Mouse (Mus musculus) cerebellum, postnatal 36 days (tissue): Measurements from ENCODE around the gene Palm2.

Source experiments
- DNase-seq, 2 experiments: peaks; one replicate each; pipeline ENCODE4 v3.0.0; 2021 to 2022; ENCODE audit warnings: mixed read lengths in 2 of 2

Gene Palm2

GRCm38 (mm10) chr4:57716735-57717134, 282.7 kb downstream of the Palm2 start:
- no peak for DNase-seq

DNA sequence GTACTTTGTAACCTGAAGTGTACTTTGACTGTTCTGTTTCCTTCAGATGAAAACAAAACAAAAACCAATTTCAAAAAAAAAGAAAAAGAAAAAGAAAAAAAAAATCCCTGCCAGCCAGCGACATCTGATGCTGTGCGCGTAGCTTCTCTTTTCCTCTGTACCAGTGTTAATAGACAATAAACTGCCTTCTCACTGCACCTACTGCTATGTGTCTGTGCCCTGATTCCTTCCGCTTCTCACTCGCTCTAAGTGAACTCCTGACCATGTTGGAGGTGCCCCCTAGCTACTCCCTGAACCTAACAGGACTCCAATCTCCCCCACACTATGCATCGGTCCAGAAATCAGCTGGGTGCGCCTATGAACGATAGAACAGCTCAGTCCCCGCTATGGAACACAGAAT, 283.3 kb downstream of the Palm2 start, which contains the start of gene Akap2:
Gene Akap2, plus strand, starts transcription at position 304 of the 400 bp plus-strand sequence.
- DNase-seq, result no peak

DNA sequence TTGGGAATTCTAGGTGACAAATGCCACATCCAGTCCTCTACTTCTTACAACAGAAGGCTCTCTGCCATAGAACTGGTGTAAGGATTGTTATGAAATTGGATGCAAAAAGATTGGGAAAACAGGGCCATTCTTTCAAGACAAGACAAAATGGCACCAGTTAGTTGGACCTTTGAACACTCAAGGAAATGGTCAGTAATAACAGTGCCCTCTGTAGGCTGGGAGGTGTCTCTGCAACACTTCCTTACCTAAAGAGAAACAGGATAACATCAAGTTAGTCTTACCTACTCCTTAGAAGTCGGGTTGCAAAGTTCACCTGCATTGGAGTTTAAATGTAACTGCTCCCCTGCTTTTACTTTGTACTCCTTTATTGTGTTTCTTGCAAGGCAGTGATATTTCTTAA, 285.3 kb downstream of the Palm2 start:
- no peak for DNase-seq

GRCm38 (mm10) chr4:57720869-57721361, 286.9 kb downstream of the Palm2 start:
- DNase-seq, result no peak

DNA sequence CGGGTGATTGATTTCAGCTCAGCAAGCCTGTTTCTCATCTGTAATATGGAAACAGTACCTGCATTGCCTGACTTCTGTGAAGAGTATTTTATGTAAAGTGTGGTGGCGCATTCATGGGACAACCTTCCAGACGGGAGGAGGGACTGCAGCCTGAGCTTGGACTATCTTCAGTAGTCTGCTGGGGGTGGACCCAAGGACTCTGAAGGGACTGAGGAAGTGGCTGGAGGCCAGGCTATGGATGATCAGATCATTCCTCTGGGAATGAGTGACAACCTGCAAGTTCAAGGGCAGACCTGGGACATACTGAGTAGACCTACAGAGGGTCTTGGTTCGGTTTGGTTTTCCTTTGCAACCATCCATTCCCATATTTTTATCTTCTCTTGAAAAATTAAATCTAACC, 288.2 kb downstream of the Palm2 start:
- DNase-seq, result no peak

GRCm38 (mm10) chr4:57723659-57724058, 289.6 kb downstream of the Palm2 start:
- DNase-seq, result no peak

DNA sequence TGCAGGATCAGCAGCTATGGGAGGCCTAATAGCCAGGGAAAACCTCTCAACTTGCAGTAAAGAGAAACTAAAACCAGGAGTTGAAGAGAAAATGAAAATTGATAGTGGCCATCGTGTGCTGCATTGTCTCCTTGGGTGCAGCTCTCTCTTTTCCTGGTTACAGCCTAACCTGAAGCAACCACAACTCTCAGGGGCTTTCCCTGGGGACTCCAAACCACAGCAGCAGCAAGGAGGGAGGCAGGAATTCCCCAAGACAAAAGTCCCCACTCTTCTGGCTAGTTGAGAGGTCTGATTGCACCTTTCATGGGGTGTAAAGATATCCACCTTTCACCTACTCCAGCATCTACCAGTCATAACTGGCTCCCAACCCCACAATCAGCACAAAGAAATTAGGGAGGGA, 291.5 kb downstream of the Palm2 start:
- no peak for DNase-seq

DNA sequence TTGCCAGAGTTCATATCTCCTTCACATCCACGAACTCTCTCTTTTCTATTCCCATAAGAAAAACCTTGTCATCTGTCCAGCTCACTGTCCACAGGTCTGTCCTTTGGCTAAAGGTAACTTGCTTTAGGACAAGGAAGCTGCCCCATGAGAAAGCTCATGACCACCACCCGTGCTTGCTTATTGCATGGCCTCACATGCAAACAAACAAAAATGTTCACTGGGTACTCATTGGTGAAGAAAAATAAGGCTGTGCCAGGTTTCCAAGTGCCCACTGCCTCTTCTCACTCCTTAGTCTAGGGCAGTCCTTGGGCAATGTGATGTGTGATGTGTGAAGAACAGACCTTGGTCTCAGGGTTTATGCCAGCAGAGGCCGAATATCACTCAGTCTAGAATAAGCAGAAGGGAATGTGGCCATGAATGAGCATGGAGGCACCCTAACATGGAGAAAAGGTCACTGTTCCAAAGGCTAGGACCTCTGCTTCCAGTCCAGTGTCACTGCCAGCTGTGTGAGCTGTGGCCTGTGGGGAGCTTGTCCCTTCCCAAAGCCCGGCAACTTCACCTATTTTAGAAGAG, 294.6 kb downstream of the Palm2 start:
- DNase-seq, result no peak

DNA sequence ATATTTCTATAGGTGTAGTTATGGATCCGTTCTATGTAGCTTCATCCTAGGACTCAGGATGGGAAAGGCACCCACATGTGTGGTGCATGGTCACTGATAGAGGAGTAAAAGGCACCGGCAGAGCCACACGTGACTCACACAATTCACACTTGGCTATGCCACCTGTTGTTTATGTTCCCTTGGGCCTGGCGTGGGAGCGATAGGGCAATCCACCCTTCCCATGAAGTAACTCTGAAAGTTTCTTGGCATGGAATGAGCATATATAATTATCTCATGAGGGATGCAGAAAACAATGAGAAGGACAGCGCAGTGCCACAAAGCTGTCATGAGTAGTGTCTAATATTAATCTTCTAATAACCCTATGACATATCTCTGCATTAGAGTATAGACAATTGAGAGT, 296.0 kb downstream of the Palm2 start:
- DNase-seq, result no peak

DNA sequence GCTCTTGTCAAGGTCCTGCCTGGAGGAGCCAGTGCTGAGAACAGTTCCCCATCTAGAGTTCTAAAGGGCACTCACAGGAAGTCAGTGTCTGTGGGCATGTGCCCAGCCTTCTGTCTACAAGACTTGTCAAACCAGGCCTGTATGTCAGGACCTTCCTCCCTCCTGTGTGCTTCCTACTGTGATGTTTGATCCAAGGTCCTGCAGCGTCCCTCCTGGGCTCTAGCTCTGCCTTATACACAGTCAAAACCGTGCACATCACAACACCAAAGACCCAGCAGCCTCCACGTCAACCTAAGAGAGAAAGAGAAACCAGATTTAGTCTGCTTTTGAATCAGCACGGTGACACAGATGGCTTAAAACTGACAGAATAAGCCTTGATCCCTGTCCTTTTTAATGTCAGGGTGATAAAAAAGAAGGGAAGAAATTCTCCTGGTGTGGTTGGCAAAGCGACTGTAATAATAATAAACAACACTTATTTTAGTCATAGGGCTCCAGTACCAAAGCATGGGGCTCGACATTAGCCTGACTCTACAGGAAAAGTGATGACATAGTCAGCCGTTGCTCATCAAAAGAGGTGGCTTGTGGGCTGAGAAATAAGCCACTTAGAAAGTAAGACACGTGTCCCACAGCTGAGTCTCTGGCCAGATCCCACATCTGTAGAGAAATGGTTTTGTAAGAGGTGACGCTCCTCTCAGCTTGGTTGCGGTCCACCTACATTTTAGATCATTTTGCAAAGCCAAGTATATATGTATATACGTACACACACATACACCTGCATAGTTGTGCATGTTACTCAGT, 297.0 kb downstream of the Palm2 start:
- no peak for DNase-seq

DNA sequence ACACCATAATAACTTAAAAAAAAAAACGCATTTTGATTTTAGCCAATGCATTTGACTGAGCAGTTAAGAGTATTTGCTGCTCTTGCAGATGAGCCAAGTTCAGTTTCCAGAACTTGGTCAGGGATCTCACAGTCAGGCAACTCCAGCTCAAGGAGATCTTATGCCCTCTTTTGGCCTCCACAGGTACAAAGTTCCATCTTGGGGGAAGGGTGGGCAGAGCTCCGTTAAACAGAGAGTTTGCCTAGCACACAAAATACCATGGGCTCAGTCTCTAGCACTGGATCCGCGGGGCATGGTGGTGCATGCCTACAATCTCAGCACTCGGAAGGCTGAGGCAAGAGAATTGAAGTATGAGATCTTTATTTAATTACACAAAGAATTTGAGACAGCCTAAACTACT, 298.3 kb downstream of the Palm2 start:
- DNase-seq, result no peak

- no peak for DNase-seq
Observed at GRCm38 (mm10) chr4:57733445-57733844, 299.4 kb downstream of the Palm2 start.

DNA sequence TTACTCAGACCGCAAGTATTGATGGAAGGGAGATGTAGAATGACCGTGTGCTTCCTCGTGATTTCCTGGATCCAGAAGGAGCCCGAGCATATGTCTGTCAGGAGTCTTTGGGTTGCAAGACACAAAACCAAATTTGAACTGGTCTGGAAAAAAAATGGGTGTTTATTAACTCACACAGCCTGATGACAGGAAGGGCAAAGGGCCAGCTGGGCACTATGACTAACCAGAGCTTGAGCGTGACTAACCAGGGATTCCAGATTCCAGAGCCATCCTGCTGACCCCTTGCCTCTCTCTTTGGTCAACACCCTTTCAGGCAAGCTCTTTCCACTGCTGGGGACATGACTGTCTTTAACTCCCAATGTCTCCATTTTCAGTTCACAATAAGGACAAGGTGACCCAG, 301.4 kb downstream of the Palm2 start:
- DNase-seq, result no peak

- no peak for DNase-seq
Observed at GRCm38 (mm10) chr4:57738856-57739552, 305.0 kb downstream of the Palm2 start.

- DNase-seq, result no peak
Observed at GRCm38 (mm10) chr4:57743325-57743929, 309.4 kb downstream of the Palm2 start.

DNA sequence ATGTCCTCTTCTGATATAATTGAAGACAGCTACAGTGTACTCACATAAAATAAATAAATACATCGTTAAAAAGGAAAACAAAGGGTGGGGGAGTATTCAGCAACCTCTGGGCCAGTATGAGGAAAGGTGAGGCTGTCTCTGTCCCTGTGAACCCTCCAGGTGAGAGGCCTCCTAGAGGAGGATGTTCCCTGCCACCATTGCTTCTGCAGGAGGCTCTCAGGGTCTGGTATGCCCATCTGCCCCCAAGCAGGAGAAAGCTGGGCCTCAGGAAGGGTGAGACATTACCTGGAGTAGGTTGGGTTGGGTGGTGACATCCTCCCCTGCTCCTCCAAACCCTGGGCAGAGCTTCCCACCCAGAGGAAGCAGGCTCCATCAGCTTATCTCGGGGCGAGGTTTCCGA, 316.6 kb downstream of the Palm2 start:
- DNase-seq, result no peak

- no peak for DNase-seq
Observed at GRCm38 (mm10) chr4:57751054-57751453, 317.0 kb downstream of the Palm2 start.

GRCm38 (mm10) chr4:57751566-57751965, 317.5 kb downstream of the Palm2 start:
- DNase-seq, result no peak

DNA sequence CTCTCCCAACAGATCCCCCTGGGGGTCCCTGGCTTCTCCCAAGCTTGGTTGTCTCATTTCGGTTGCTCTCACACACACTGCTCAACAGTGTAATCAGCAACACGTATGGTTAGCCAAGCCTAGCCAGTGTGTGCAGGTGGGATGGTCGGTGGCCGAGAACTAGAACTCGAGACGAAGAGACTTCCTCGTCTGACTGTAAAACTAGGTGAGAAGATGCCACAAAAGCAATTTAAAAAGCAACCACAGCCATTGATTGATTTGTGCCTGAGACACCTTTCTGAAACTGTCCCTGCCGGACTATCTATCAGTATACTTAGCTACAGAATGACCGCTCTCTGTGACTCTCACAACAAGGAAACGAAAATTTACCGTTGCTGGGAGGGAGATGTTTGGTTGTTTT, 321.0 kb downstream of the Palm2 start:
- no peak for DNase-seq

- DNase-seq, result no peak
Observed at GRCm38 (mm10) chr4:57757997-57758396, 323.9 kb downstream of the Palm2 start.
